Mouse (Mus musculus) neutrophil, adult 83 days (primary cell): Measurements from ENCODE around the gene Ccdc74a. TPM values are rescaled to one million over a fixed set of nuclear protein-coding genes. Genes with fewer than 3 reads are reported as not detected.

ENCODE experiments used
- total RNA-seq, 2 experiments: library from RNA; stranded (reverse); gene quantifications; one replicate each; pipeline ENCODE4 v1.2.4; 2023

Ccdc74a gene
- total RNA-seq, result 1 to 10 TPM; 1.0 to 1.5 TPM

DNA sequence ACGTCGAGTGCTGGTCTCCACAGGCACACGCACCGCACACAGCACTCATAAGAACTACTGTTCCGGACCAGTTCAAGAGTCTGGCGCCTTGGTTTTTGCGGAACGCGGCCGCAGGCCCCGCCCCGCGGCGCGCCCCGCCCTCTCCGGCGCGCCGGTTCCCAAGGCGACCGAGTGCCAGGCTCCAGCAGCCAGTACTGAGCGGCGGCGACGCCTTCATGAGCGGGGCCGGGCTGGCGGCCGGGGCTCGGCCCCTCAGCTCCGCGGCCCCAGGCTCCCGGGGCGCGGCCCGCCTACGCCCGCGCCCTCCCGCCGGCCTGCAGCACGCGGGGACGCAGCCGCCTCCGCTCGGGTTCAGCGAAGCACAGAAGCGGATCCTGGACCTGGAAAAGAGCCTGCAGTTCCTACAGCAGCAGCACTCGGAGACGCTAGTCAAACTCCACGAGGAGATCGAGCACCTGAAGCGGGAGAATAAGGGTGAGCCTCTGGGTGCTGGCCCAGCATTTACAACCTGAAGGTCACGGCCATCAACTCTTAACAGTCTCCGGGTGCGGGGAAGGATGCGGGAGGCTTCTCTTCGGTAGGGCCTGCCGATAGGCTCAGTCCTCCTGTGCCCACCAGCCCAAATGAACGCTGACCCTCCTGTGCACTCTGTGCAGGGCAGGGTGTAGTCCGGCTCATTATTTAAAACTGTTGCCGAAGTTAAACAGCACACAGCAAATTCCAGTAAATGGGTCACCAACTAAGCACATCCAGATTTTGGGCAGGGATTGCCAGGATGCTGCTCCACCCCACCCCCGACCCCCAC, at the start of gene Ccdc74a:
Ccdc74a (plus strand) TSS at position 161 of the 805 bp plus-strand sequence.

DNA sequence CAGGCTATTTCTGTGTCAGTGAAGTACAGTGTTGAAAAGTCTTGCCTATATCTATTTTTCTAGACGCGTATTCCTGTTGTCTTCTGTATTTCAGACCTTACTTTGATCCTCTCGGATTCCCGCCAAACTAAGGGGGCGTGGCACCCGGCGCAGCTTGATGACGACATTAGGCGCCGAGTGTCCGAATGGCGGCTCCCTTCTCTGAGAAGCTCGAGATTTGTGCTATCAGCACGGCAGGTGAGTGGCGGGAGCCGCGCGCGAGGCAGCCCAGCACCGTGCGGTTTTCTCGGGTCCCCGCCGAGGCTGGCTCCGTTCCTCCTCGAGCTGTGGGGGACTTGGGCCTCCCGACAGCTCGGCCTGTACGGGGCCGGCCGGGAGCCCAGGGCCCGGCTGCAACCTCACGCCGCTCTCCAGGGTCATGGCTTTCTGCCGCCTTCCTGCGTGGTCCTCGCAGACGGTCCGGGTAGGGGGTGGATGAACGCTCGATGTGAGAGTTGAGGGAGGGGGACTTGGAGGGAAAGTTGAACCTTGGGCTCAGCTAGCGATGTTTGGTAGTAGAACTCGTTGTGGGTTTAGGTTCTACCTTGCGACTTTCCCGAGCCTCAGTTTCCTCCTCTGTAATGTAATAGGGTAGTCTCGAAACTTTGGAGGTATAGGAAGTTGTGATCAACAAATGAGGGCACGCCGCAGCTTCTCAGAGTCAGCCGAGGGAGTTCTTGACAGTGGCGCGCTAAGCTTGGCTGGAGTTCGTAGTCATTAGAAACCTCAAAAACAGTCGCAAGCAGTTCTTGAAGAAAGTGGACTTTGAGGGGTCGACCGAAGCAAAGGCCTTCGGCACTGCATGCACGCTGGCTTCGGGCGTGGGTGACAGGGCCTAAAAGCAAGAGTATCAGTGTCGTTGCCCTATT, 26.8 kb upstream of the Ccdc74a start, which contains the start of gene Smpd4:
Smpd4 (plus strand) TSS at position 157 of the 908 bp plus-strand sequence.

Other genes starting within 250 kb of the Ccdc74a start
- gene Snap29, start 240.5 kb upstream of the Ccdc74a start, total RNA-seq, result 10 to 100 TPM; 16.5 to 17.9 TPM
- gene Pi4ka, start 240.2 kb upstream of the Ccdc74a start, total RNA-seq, result 10 to 100 TPM; 42.8 to 45.6 TPM
- gene Crkl, start 194.5 kb upstream of the Ccdc74a start, total RNA-seq, result 10 to 100 TPM; 32.0 to 36.4 TPM
- not detected for gene Aifm3, start 156.9 kb upstream of the Ccdc74a start, total RNA-seq
- gene Lztr1, start 137.8 kb upstream of the Ccdc74a start, total RNA-seq, result 10 to 100 TPM; 34.9 to 35.2 TPM
- 10 to 100 TPM; 16.0 to 19.1 TPM for gene Thap7, start 115.3 kb upstream of the Ccdc74a start, total RNA-seq
- gene Lrrc74b, start 85.2 kb upstream of the Ccdc74a start, total RNA-seq, result under 1 TPM in 1 of 2 experiments, not detected in 1; 0.20 TPM
- gene P2rx6, start 84.6 kb upstream of the Ccdc74a start, total RNA-seq, result not detected
- gene Slc7a4, start 63.3 kb upstream of the Ccdc74a start, total RNA-seq, result under 1 TPM; 0.38 to 0.77 TPM
- gene Smpd4, start 27.1 kb upstream of the Ccdc74a start, total RNA-seq, result 10 to 100 TPM; 24.6 to 30.2 TPM
- gene Med15, start 86.4 kb downstream of the Ccdc74a start, total RNA-seq, result 10 to 100 TPM; 72.6 to 88.4 TPM
- gene Klhl22, start 113.1 kb downstream of the Ccdc74a start, total RNA-seq, result 10 to 100 TPM; 12.4 to 15.8 TPM
- gene Scarf2, start 150.8 kb downstream of the Ccdc74a start, total RNA-seq, result under 1 TPM; 0.31 to 0.59 TPM
- not detected for gene B830017H08Rik, start 186.7 kb downstream of the Ccdc74a start, total RNA-seq
- 1 to 10 TPM; 3.7 to 6.8 TPM for gene Car15, start 191.9 kb downstream of the Ccdc74a start, total RNA-seq
- gene Gm20518, start 245.2 kb downstream of the Ccdc74a start, total RNA-seq, result under 1 TPM; 0.33 to 0.73 TPM
- gene Tssk1, start 247.8 kb downstream of the Ccdc74a start, total RNA-seq, result not detected